Comparison of ENCODE assay signal across 18 mouse cellular contexts in the genomic region with DNA sequence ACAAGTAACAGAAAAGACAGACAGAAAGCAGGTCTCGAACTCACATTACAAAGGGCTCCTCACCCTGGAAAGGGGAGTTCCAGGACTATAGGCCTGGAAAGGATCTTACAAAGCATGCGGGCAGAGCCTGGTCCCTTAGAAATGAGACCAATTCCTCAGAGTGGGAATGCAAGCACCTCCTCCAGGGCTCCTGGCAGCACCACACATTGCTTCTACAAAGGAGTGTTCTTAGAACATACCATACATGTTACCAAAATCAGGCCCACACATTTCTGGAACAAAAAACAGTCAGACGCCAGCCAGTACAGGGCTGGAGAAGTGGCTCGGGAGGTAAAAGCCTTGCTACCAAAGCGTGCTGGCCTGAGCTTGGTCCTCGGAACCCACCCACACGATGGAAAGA. TPM values are rescaled to one million over a fixed set of nuclear protein-coding genes. Genes with fewer than 3 reads are reported as not detected.
DNase-seq lines count a peak whose midpoint lies in the region; ATAC-seq and TF ChIP-seq lines count a peak whose summit lies in the region.
"Had no signal": no experiment of that assay in that cellular context is flagged by ENCODE, and none has a peak within 500 bp of the region (broad histone marks: within the 10 kb centered on the region; RNA-seq: fewer than 3 reads in every experiment).

No protein-coding gene starts in this region.

- no peaks in the 10 kb centered on the region for H3K36me3 ChIP-seq in hindbrain, embryonic 11.5 days (ENCODE audit: control insufficient read depth, insufficient read depth, low read length)
- peaks cover 10% of the 10 kb centered on the region; the same call in 1 of the 2 replicates for H3K36me3 ChIP-seq in hindbrain, embryonic 12.5 days
- H3K36me3 ChIP-seq in lung, embryonic 14.5 days (ENCODE audit: insufficient read depth), result peaks cover 34% of the 10 kb centered on the region; the same call in 1 of the 2 replicates
- H3K36me3 ChIP-seq in forebrain, embryonic 13.5 days (ENCODE audit: poor library complexity, severe bottlenecking), result peaks cover 41% of the 10 kb centered on the region
- H3K36me3 ChIP-seq: liver, embryonic 12.5 days; midbrain, embryonic 15.5 days had no signal

- no peaks in the 10 kb centered on the region for H3K27me3 ChIP-seq in hindbrain, embryonic 11.5 days (ENCODE audit: control insufficient read depth, insufficient read depth, low read length)
- no peaks in the 10 kb centered on the region for H3K27me3 ChIP-seq in hindbrain, embryonic 12.5 days
- H3K27me3 ChIP-seq in lung, embryonic 14.5 days (ENCODE audit: insufficient read depth, low read length), result no peaks in the 10 kb centered on the region
- H3K27me3 ChIP-seq in forebrain, embryonic 13.5 days, result no peaks in the 10 kb centered on the region
- H3K27me3 ChIP-seq: liver, embryonic 12.5 days; midbrain, embryonic 15.5 days had no signal

- no peak overlapping the region for H3K4me3 ChIP-seq in hindbrain, embryonic 11.5 days (ENCODE audit: low read depth, low read length)
- H3K4me3 ChIP-seq in hindbrain, embryonic 12.5 days, result no peak overlapping the region
- no peak overlapping the region for H3K4me3 ChIP-seq in lung, embryonic 14.5 days (ENCODE audit: low read depth, low read length)
- no peak overlapping the region for H3K4me3 ChIP-seq in forebrain, embryonic 13.5 days
- H3K4me3 ChIP-seq: limb, embryonic 10.5 days; liver, embryonic 12.5 days; midbrain, embryonic 15.5 days had no signal

- H3K4me2 ChIP-seq in hindbrain, embryonic 11.5 days (replicated peaks; ENCODE audit: low read depth, low read length), result no peak overlapping the region
- H3K4me2 ChIP-seq in hindbrain, embryonic 12.5 days (replicated peaks), result no peak overlapping the region
- H3K4me2 ChIP-seq in lung, embryonic 14.5 days, result no peak overlapping the region
- no peak overlapping the region for H3K4me2 ChIP-seq in forebrain, embryonic 13.5 days
- H3K4me2 ChIP-seq: liver, embryonic 12.5 days; midbrain, embryonic 15.5 days had no signal

- H3K9me3 ChIP-seq in hindbrain, embryonic 11.5 days (ENCODE audit: control insufficient read depth, low read length), result no peaks in the 10 kb centered on the region
- H3K9me3 ChIP-seq in hindbrain, embryonic 12.5 days (replicated peaks), result no peaks in the 10 kb centered on the region
- no peaks in the 10 kb centered on the region for H3K9me3 ChIP-seq in lung, embryonic 14.5 days (ENCODE audit: low read depth, low read length)
- no peaks in the 10 kb centered on the region for H3K9me3 ChIP-seq in forebrain, embryonic 13.5 days (replicated peaks)
- H3K9me3 ChIP-seq: limb, embryonic 10.5 days; liver, embryonic 12.5 days; midbrain, embryonic 15.5 days had no signal

- H3K27ac ChIP-seq in hindbrain, embryonic 11.5 days (ENCODE audit: low read depth, low read length), result peak overlapping the region; percentile 20; the same call in 1 of the 2 replicates
- no peak overlapping the region for H3K27ac ChIP-seq in hindbrain, embryonic 12.5 days
- peak overlapping the region; percentile 42; the same call in 1 of the 2 replicates for H3K27ac ChIP-seq in lung, embryonic 14.5 days (ENCODE audit: low read depth)
- 0 out of 2 replicates have a peak overlapping the region, but pooled peaks have one; percentile 8 for H3K27ac ChIP-seq in forebrain, embryonic 13.5 days
- H3K27ac ChIP-seq: limb, embryonic 10.5 days; liver, embryonic 12.5 days; midbrain, embryonic 15.5 days had no signal

- peaks cover 9% of the 10 kb centered on the region for H3K4me1 ChIP-seq in hindbrain, embryonic 11.5 days (replicated peaks; ENCODE audit: control insufficient read depth, insufficient read depth, low read length)
- peaks cover 63% of the 10 kb centered on the region for H3K4me1 ChIP-seq in hindbrain, embryonic 12.5 days
- peaks cover 47% of the 10 kb centered on the region for H3K4me1 ChIP-seq in lung, embryonic 14.5 days (ENCODE audit: insufficient read depth)
- H3K4me1 ChIP-seq in forebrain, embryonic 13.5 days, result peaks cover 85% of the 10 kb centered on the region

- DNase-seq in frontal cortex, postnatal 25 days (ENCODE audit: low spot score in 2 of 2), result no peak
- no peak for DNase-seq in hindbrain, embryonic 11.5 days (ENCODE audit: low spot score)
- no peak for DNase-seq in lung, embryonic 14.5 days
- DNase-seq in lung, adult 18-20 months, result no peak
- no peak for DNase-seq in cerebellum, adult 18-20 months
- DNase-seq: adrenal gland, postnatal 36 days; cerebellum, postnatal 10 days; embryo, embryonic 11 days; kidney, postnatal 36 days; layer of hippocampus, postnatal 36 days had no signal

- WGBS in hindbrain, embryonic 11.5 days, result 84% methylated on average over 7 of the region's 7 CpGs
- WGBS in hindbrain, embryonic 12.5 days, result 77% methylated on average over 7 of the region's 7 CpGs
- 64% methylated on average over 7 of the region's 7 CpGs for WGBS in lung, embryonic 14.5 days
- WGBS in forebrain, embryonic 13.5 days, result 78% methylated on average over 7 of the region's 7 CpGs

- peak; percentile 85 for ATAC-seq in frontal cortex, adult (ENCODE audit: low TSS enrichment)
- no peak for ATAC-seq in hindbrain, embryonic 11.5 days (ENCODE audit: low FRiP score)
- ATAC-seq in hindbrain, embryonic 12.5 days (ENCODE audit: low FRiP score), result no peak
- no peak for ATAC-seq in lung, embryonic 14.5 days (ENCODE audit: insufficient read depth)
- no peak for ATAC-seq in forebrain, embryonic 13.5 days
- ATAC-seq: activated CD4-positive, CD25-positive, alpha-beta regulatory T cell, adult 4 months; hindbrain, embryonic 16.5 days; liver, embryonic 12.5 days; midbrain, embryonic 15.5 days had no signal

- no peak for TF ChIP-seq CTCF in lung, embryonic 14.5 days (IDR thresholded peaks at IDR 0.05; ENCODE audit: low read depth)

- H3K9ac ChIP-seq in hindbrain, embryonic 11.5 days (ENCODE audit: low read depth, low read length), result no peak overlapping the region
- no peak overlapping the region for H3K9ac ChIP-seq in hindbrain, embryonic 12.5 days
- no peak overlapping the region for H3K9ac ChIP-seq in lung, embryonic 14.5 days
- no peak overlapping the region for H3K9ac ChIP-seq in forebrain, embryonic 13.5 days
- H3K9ac ChIP-seq: liver, embryonic 12.5 days; midbrain, embryonic 15.5 days had no signal

RNA-seq across cellular contexts. Expression of a gene that starts 24.1 kb away (rescaled TPM):
- polyA plus RNA-seq in hindbrain, embryonic 11.5 days (2014; fragmentation: Nextera tagmentation; extraction: Ambion mirVana), result 49.0 and 59.2 TPM in 2 replicates
- 56.3 and 59.8 TPM in 2 replicates for polyA plus RNA-seq in hindbrain, embryonic 12.5 days (2016; fragmentation: Nextera tagmentation; extraction: Ambion mirVana)
- polyA plus RNA-seq in lung, embryonic 14.5 days (2014; fragmentation: Nextera tagmentation; extraction: Ambion mirVana), result 48.8 TPM in 2 replicates
- 72.2 and 78.9 TPM in 2 replicates for polyA plus RNA-seq in forebrain, embryonic 13.5 days (2015; fragmentation: Nextera tagmentation; extraction: Ambion mirVana)
